Mouse (Mus musculus) myocyte (in vitro differentiated cells): ENCODE results near the gene Upk1b. TPM values are rescaled to one million over a fixed set of nuclear protein-coding genes. Genes with fewer than 3 reads are reported as not detected.

Source experiments
- H3K27me3 ChIP-seq: one replicate; pipeline ENCODE4 v1.6.1; 2011; ENCODE audit not compliant: control insufficient read depth, insufficient read depth, insufficient read length
- H3K36me3 ChIP-seq: one replicate; pipeline ENCODE4 v1.6.1; 2011; ENCODE audit not compliant: control insufficient read depth, insufficient read depth
- H3K4me2 ChIP-seq: one replicate; pipeline ENCODE4 v1.6.1; 2011; ENCODE audit warnings: low read depth, control low read depth
- H3K4me3 ChIP-seq: one replicate; pipeline ENCODE4 v1.5.1; 2011; ENCODE audit warnings: mild to moderate bottlenecking, control low read depth, moderate library complexity
- H3K79me2 ChIP-seq: one replicate; pipeline ENCODE4 v1.6.1; 2011; ENCODE audit not compliant: control insufficient read depth, insufficient read depth
- H3ac ChIP-seq: one replicate; pipeline ENCODE4 v1.6.1; 2011; ENCODE audit not compliant: control insufficient read depth, insufficient read length
- CEBPB ChIP-seq: IDR thresholded peaks from 2 replicates; pipeline ENCODE4 v1.6.1; 2011; ENCODE audit warnings: mild to moderate bottlenecking, moderate library complexity; ENCODE audit not compliant: poor library complexity, insufficient read depth, severe bottlenecking
- E2F4 ChIP-seq: IDR thresholded peaks from one replicate; pipeline ENCODE4 v1.6.1; 2011; ENCODE audit warnings: mild to moderate bottlenecking, control low read depth, moderate library complexity; ENCODE audit not compliant: insufficient read depth
- MAX ChIP-seq: IDR thresholded peaks from one replicate; pipeline ENCODE4 v1.6.1; 2011; ENCODE audit warnings: low read depth, mild to moderate bottlenecking, control low read depth
- MYOD1 ChIP-seq, 3 experiments: IDR thresholded peaks; one replicate each; pipeline ENCODE4 v1.6.1; 2011; ENCODE audit warnings: control low read depth in 2 of 3, low read depth in 2 of 3, mild to moderate bottlenecking in 2 of 3, moderate library complexity in 1 of 3; ENCODE audit not compliant: insufficient read length in 2 of 3, control insufficient read depth in 1 of 3
- MYOG ChIP-seq, 3 experiments: IDR thresholded peaks; one replicate each; pipeline ENCODE4 v1.6.1; 2011; ENCODE audit warnings: control low read depth in 2 of 3, low read depth in 2 of 3, mild to moderate bottlenecking in 2 of 3; ENCODE audit not compliant: insufficient read length in 2 of 3, control insufficient read depth in 1 of 3, insufficient read depth in 1 of 3
- POLR2A ChIP-seq: IDR thresholded peaks from one replicate; pipeline ENCODE4 v1.6.1; 2011; ENCODE audit warnings: low read depth, mild to moderate bottlenecking, control low read depth, moderate library complexity; ENCODE audit not compliant: insufficient read length
- POLR2AphosphoS2 ChIP-seq: IDR thresholded peaks from one replicate; pipeline ENCODE4 v1.6.1; 2011; ENCODE audit warnings: low read depth, control low read depth; ENCODE audit not compliant: insufficient read length
- REST ChIP-seq: IDR thresholded peaks from one replicate; pipeline ENCODE4 v1.6.1; 2011; ENCODE audit warnings: mild to moderate bottlenecking, control low read depth, moderate library complexity; ENCODE audit not compliant: insufficient read depth, insufficient read length
- SRF ChIP-seq: IDR thresholded peaks from one replicate; pipeline ENCODE4 v1.6.1; 2011; ENCODE audit warnings: low read depth; ENCODE audit not compliant: control insufficient read depth, insufficient read length
- TCF12 ChIP-seq: IDR thresholded peaks from one replicate; pipeline ENCODE4 v1.6.1; 2011; ENCODE audit warnings: mild to moderate bottlenecking, control low read depth; ENCODE audit not compliant: poor library complexity, insufficient read depth, severe bottlenecking
- TCF3 ChIP-seq: IDR thresholded peaks from one replicate; pipeline ENCODE4 v1.6.1; 2011; ENCODE audit warnings: low read depth, control low read depth; ENCODE audit not compliant: insufficient read length
- USF1 ChIP-seq: IDR thresholded peaks from one replicate; pipeline ENCODE4 v1.6.1; 2011; ENCODE audit warnings: low read depth, mild to moderate bottlenecking, control low read depth, moderate library complexity
- polyA plus RNA-seq: library from polyadenylated mRNA; unstranded; fragments of >200 nt; fragmentation: generic; extraction: Trizol; gene quantifications from one replicate; pipeline ENCODE4 v1.2.1, GENCODE M21; 2012; ENCODE audit warnings: missing spikeins

The Upk1b gene
- polyA plus RNA-seq, 1 experiment, result 0.44 TPM

DNA sequence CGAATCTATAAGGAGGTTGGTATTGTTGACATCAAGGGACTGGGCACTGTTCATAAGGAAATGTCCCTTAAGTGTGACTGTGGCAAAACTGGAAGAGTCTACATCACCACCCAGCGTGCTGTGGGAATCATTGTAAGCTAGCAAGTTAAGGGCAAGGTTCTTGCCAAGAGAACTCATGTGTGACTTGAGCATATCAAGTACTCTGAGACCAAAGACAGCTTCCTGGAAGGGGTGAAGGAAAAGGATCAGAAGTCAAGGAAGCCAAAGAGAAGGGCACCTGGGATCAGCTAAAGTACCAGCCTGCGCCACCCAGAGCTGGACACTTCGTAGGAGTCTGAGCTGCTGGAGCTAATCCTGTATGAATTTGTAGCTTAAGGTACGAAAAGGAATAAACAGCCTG is 39.9 kb downstream of the Upk1b start:
- H3K27me3 ChIP-seq, result no peaks in the 10 kb centered on the region
- H3K4me2 ChIP-seq, result no peak overlapping the region
- no peak overlapping the region for H3ac ChIP-seq
- no peaks in the 10 kb centered on the region for H3K36me3 ChIP-seq
- TF ChIP-seq MYOG (IDR thresholded peaks at IDR 0.05; ENCODE audit: control insufficient read depth in 1 of 3, insufficient read depth in 1 of 3, insufficient read length in 2 of 3, low read depth in 2 of 3) (no peak), MAX (no peak), E2F4 (no peak)
- no peak overlapping the region for H3K4me3 ChIP-seq
- no peaks in the 10 kb centered on the region for H3K79me2 ChIP-seq

- Histone ChIP-seq H3K4me3 (no peak overlapping the region), H3K27me3 (no peaks in the 10 kb centered on the region), H3K79me2 (no peaks in the 10 kb centered on the region), H3K4me2 (no peak overlapping the region), H3K36me3 (no peaks in the 10 kb centered on the region), H3ac (no peak overlapping the region)
- TF ChIP-seq TCF3 (no peak), REST (no peak), MAX (no peak), MYOG (IDR thresholded peaks at IDR 0.05; ENCODE audit: control insufficient read depth in 1 of 3, insufficient read depth in 1 of 3, insufficient read length in 2 of 3, low read depth in 2 of 3) (no peak), CEBPB (no peak), USF1 (no peak), POLR2AphosphoS2 (no peak), TCF12 (no peak), MYOD1 (IDR thresholded peaks at IDR 0.05; ENCODE audit: control insufficient read depth in 1 of 3, insufficient read length in 2 of 3, low read depth in 2 of 3) (no peak)
Observed at GRCm38 (mm10) chr16:38758104-38758861, 41.8 kb downstream of the Upk1b start.

- Histone ChIP-seq H3K27me3 (no peaks in the 10 kb centered on the region), H3K4me3 (no peak overlapping the region), H3K4me2 (no peak overlapping the region), H3K36me3 (no peaks in the 10 kb centered on the region), H3K79me2 (no peaks in the 10 kb centered on the region), H3ac (no peak overlapping the region)
- TF ChIP-seq REST (no peak), MYOG (IDR thresholded peaks at IDR 0.05; ENCODE audit: control insufficient read depth in 1 of 3, insufficient read depth in 1 of 3, insufficient read length in 2 of 3, low read depth in 2 of 3) (no peak), POLR2A (no peak), E2F4 (no peak), CEBPB (no peak), SRF (no peak), TCF3 (no peak), POLR2AphosphoS2 (no peak), MYOD1 (IDR thresholded peaks at IDR 0.05; ENCODE audit: control insufficient read depth in 1 of 3, insufficient read length in 2 of 3, low read depth in 2 of 3) (no peak), USF1 (no peak), MAX (no peak), TCF12 (no peak)
Observed at GRCm38 (mm10) chr16:38757626-38758025, 42.5 kb downstream of the Upk1b start.

DNA sequence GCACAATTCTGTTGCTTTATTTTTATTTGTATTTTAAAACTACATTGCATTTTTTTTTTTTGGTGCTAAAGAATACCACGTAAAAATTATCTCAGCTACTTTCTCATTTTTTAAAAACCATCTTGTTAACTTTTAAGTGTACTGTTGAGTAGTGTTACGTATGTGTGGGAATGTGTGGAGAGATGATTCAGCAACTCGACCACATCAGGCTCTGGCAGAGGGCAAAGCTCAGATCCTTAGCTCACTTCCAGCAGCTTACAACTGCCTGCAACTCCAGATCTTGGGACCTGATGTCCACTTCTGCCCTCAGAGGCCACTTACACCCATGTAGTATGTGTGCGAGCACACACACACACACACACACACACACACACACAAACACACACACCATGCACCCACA is 43.6 kb downstream of the Upk1b start:
- no peak overlapping the region for H3K4me3 ChIP-seq
- H3K36me3 ChIP-seq, result no peaks in the 10 kb centered on the region
- no peak for TF ChIP-seq MAX
- no peak for TF ChIP-seq CEBPB
- TF ChIP-seq USF1, result no peak
- no peak for TF ChIP-seq TCF3
- no peak for TF ChIP-seq TCF12
- no peak for TF ChIP-seq E2F4
- TF ChIP-seq MYOD1 (IDR thresholded peaks at IDR 0.05; ENCODE audit: control insufficient read depth in 1 of 3, insufficient read length in 2 of 3, low read depth in 2 of 3), result no peak
- TF ChIP-seq MYOG (IDR thresholded peaks at IDR 0.05; ENCODE audit: control insufficient read depth in 1 of 3, insufficient read depth in 1 of 3, insufficient read length in 2 of 3, low read depth in 2 of 3), result no peak
- TF ChIP-seq SRF, result no peak
- no peak for TF ChIP-seq POLR2A
- TF ChIP-seq REST, result no peak
- TF ChIP-seq POLR2AphosphoS2, result no peak

GRCm38 (mm10) chr16:38756177-38756503 is 44.0 kb downstream of the Upk1b start:
- H3K36me3 ChIP-seq, result no peaks in the 10 kb centered on the region
- no peaks in the 10 kb centered on the region for H3K79me2 ChIP-seq
- H3ac ChIP-seq, result no peak overlapping the region

More for the DNA sequence above, 43.6 kb downstream of the Upk1b start:
- Histone ChIP-seq H3ac (no peak overlapping the region), H3K79me2 (no peaks in the 10 kb centered on the region), H3K27me3 (no peaks in the 10 kb centered on the region), H3K4me2 (no peak overlapping the region)

More at GRCm38 (mm10) chr16:38756177-38756503, 44.0 kb downstream of the Upk1b start:
- TF ChIP-seq MYOG (IDR thresholded peaks at IDR 0.05; ENCODE audit: control insufficient read depth in 1 of 3, insufficient read depth in 1 of 3, insufficient read length in 2 of 3, low read depth in 2 of 3), result no peak
- TF ChIP-seq MAX, result no peak
- no peak for TF ChIP-seq TCF3
- TF ChIP-seq POLR2A, result no peak
- TF ChIP-seq TCF12, result no peak
- TF ChIP-seq SRF, result no peak
- no peak overlapping the region for H3K4me2 ChIP-seq
- H3K27me3 ChIP-seq, result no peaks in the 10 kb centered on the region
- no peak overlapping the region for H3K4me3 ChIP-seq
